Mouse (Mus musculus): ENCODE results near the gene Gm12216.

Gene Gm12216

GRCm38 (mm10) chr11:53796409-53797151 is 62.5 kb downstream of the Gm12216 start:
- in situ Hi-C loops (cut with MboI, MseI), result no loop called here

GRCm38 (mm10) chr11:53795813-53796212 is 63.2 kb downstream of the Gm12216 start:
- in situ Hi-C loops (cut with MboI, MseI), result no loop called here

GRCm38 (mm10) chr11:53794671-53795557 is 64.1 kb downstream of the Gm12216 start:
- in situ Hi-C loops (cut with MboI, MseI), result loop anchor here in 1 of 2 experiments (5.0 kb wide), 1 partner anchor 47 kb away; no protein-coding TSS in a partner anchor

- in situ Hi-C loops (cut with MboI, MseI), result loop anchor here in 1 of 2 experiments (5.0 kb wide), 1 partner anchor 48 kb away; no protein-coding TSS in a partner anchor
Measured at GRCm38 (mm10) chr11:53794015-53794414, 65.0 kb downstream of the Gm12216 start.

GRCm38 (mm10) chr11:53792986-53793385 is 66.1 kb downstream of the Gm12216 start:
- in situ Hi-C loops (cut with MboI, MseI), result loop anchor here in 1 of 2 experiments (5.0 kb wide), 1 partner anchor 49 kb away; no protein-coding TSS in a partner anchor

GRCm38 (mm10) chr11:53789277-53789676 is 69.8 kb downstream of the Gm12216 start:
- in situ Hi-C loops (cut with MboI, MseI), result no loop called here

GRCm38 (mm10) chr11:53788196-53788595 is 70.9 kb downstream of the Gm12216 start:
- in situ Hi-C loops (cut with MboI, MseI), result no loop called here

GRCm38 (mm10) chr11:53786058-53787031 is 72.7 kb downstream of the Gm12216 start:
- in situ Hi-C loops (cut with MboI, MseI), result no loop called here

- in situ Hi-C loops (cut with MboI, MseI), result no loop called here
Measured at GRCm38 (mm10) chr11:53785311-53785936, 73.6 kb downstream of the Gm12216 start.

- in situ Hi-C loops (cut with MboI, MseI), result no loop called here
Measured at GRCm38 (mm10) chr11:53783288-53783687, 75.8 kb downstream of the Gm12216 start.

GRCm38 (mm10) chr11:53781964-53782363 is 77.1 kb downstream of the Gm12216 start:
- in situ Hi-C loops (cut with MboI, MseI), result no loop called here

GRCm38 (mm10) chr11:53781201-53781775 is 77.8 kb downstream of the Gm12216 start:
- in situ Hi-C loops (cut with MboI, MseI), result no loop called here

- in situ Hi-C loops (cut with MboI, MseI), result no loop called here
Measured at GRCm38 (mm10) chr11:53780262-53780661, 78.8 kb downstream of the Gm12216 start.

GRCm38 (mm10) chr11:53779808-53780207 is 79.2 kb downstream of the Gm12216 start:
- in situ Hi-C loops (cut with MboI, MseI), result no loop called here

GRCm38 (mm10) chr11:53778455-53778854 is 80.6 kb downstream of the Gm12216 start:
- in situ Hi-C loops (cut with MboI, MseI), result no loop called here

- in situ Hi-C loops (cut with MboI, MseI), result no loop called here
Measured at GRCm38 (mm10) chr11:53777736-53778135, 81.3 kb downstream of the Gm12216 start.

GRCm38 (mm10) chr11:53774659-53775255 is 84.3 kb downstream of the Gm12216 start:
- in situ Hi-C loops (cut with MboI, MseI), result no loop called here

- in situ Hi-C loops (cut with MboI, MseI), result no loop called here
Measured at GRCm38 (mm10) chr11:53773641-53774360, 85.3 kb downstream of the Gm12216 start.

- in situ Hi-C loops (cut with MboI, MseI), result no loop called here
Measured at GRCm38 (mm10) chr11:53773087-53773486, 86.0 kb downstream of the Gm12216 start, which contains the start of gene Gm17334. Gene Gm17334, minus strand, starts transcription at chr11:53773187.
